Mouse (Mus musculus) left cerebral cortex, postnatal 4 days (tissue): ENCODE measurements around the gene Zfp467. TPM values are rescaled to one million over a fixed set of nuclear protein-coding genes. Genes with fewer than 3 reads are reported as not detected.

Experiments
- DNase-seq: peaks from one replicate; pipeline ENCODE4 v3.0.0-alpha.2; 2022
- intact Hi-C: fragments of 180-260 bp; cut with DNase I; formaldehyde crosslinking; loops from one replicate; pipeline ENCODE4 v1.15.1; 2025
- total RNA-seq, 2 experiments: library from RNA; stranded (reverse); gene quantifications; 2 replicates each; pipeline ENCODE4 v1.2.3; 2021

Zfp467 gene
- total RNA-seq, result 10 to 100 TPM; 27.7 to 29.6 TPM

DNA sequence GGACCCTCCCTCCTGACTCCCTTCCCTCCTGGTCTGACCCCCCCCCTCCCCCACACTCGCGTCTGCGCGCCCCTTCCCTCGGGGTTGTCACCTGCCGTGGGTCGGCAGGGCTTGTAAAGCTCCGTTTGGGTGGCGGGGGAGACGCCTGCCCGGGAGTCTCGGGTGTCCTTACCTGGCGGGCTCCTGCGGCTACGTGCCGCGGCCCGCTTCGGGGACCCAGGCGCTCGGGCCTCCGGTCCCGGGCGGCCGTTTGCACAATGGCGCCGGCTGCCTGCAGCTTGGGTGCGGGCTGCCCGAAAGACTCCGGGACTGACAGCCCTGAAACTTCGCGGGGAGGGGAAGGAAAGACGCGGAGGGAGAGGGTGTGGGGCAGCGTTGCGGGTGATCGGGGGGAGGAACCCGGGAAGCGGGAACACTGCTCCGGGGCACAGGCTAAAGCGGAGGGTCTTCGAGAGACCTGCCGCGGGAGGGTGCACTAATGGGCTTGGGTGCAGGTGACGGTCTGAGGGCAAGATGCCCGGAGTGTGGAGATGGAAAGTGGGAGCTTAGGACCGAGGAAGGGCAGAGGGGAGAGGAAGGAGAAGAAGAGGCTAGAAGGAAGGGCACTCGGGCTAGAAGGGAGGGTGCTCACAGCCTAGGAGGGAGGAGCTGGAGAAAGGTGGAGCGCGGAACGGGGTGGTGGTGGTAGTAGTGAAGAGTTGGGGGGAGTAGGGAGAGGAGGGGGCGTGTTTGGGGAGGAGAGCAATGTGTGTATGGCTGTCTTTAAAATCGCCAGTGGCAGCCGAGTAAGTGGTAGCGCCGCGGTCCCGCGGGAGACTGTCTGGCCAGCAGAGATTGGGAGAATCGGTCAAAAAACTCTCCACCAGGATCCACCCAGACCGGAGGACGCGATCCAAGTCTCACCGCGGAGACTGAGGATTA lies at the start of gene Zfp467:
Zfp467 (minus strand) TSS at position 645 of the 921 bp plus-strand sequence.
- intact Hi-C loops, result no loop called here
- peak; percentile 51 for DNase-seq

DNA sequence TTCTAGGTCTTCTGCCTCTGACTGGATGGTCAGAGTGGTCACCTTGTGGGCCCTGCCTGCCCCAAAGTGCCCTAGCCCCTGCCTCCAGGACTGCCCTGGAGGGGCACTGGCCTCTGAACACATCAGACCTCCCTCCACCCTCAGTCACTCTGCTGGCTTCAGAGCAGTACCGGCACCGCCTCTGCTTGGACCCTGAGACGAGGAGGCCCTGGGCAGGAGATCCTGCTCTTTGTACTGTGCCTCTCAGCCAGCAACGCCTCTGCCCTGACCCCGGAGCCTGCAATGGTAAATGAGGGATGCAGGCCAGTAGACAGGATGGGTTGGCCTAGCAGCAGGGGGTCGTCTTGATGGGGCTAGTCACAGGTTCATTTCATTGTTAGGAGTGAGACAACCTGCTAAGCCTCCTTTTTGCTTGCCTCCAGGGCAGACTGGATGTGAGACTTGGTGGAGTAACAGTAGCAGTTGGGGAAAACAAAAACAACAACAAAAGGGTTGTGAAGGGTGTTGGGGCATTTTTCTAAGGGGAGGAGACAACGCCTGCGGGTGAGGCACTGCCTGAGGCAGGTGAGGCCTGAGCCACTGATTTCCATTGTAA lies 47.6 kb upstream of the Zfp467 start:
- no peak for DNase-seq
- intact Hi-C loops, result no loop called here

DNA sequence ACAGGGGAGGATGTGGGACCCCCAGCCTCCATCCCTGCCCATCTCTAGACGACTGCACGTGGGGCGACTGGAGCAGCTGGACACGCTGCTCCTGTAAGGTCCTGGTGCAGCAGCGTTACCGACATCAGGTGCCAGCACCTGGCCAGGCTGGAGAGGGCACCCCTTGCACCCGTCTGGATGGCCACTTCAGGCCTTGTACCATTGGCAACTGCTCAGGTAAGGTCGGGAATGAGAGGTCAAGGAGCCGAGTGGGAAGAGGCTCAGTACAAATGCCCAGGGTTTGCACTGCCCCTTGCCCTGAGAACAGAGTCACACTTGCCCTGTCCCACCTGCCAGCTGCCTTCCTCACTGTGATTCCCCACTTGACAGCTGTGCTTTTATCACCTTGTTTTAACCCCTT lies 45.7 kb upstream of the Zfp467 start:
- intact Hi-C loops, result no loop called here
- no peak for DNase-seq

DNA sequence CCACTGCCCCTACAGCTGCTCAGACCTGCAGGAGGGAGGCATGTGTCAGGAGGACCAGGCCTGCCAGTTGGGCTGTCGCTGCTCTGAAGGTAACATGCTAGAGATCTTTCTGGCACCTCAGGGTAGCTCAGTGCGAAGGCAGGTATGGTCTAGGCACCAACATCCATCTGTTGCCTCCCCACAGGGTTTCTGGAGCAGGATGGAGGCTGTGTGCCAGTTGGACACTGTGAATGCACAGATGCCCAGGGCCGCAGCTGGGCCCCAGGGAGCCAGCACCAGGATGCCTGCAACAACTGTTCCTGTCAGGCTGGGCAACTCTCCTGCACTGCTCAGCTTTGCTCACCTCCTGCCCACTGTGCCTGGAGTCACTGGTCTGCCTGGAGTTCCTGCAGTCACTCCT lies 44.1 kb upstream of the Zfp467 start:
- DNase-seq, result peak; percentile 62
- intact Hi-C loops, result no loop called here

DNA sequence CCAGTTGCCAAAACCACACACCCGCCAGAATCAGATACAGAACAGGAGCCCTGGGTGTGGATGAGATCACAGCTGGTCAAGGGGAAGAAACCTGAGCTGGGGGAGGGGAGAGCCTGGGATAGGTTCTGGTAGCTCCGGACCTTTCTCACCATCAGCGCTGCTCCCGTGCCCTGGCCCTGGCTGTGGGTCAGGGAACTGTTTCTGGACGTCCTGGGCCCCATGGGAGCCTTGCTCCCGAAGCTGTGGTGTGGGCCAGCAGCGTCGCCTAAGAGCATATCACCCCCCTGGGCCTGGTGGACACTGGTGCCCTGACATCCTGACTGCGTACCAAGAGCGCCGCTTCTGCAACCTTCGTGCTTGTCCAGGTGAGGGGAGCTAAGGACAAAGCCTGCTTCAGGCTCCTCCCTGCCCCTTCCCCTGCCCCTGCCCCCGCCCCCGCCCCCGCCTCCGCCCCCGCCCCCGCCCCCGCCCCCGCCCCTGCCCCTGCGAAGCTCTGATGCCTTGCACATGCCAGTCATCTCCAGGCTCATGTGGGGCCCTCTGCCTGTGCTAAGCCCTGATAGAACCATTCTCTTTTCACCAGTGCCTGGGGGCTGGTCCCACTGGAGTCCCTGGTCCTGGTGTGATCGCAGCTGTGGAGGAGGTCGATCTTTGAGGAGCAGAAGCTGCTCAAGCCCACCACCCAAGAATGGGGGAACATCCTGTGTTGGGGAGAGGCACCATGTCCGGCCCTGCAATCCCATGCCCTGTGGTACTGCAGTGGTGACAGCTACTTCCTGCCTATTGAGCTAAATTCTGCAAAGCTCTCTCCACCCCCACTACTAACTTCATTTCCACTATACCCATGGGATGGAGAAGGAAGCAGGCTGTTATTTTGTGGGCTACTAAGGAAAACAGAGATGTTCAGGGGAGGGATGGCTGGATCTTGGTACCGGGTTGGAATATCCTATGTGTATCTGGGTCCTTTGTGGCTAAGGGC lies 42.4 kb upstream of the Zfp467 start:
- DNase-seq, result no peak

DNA sequence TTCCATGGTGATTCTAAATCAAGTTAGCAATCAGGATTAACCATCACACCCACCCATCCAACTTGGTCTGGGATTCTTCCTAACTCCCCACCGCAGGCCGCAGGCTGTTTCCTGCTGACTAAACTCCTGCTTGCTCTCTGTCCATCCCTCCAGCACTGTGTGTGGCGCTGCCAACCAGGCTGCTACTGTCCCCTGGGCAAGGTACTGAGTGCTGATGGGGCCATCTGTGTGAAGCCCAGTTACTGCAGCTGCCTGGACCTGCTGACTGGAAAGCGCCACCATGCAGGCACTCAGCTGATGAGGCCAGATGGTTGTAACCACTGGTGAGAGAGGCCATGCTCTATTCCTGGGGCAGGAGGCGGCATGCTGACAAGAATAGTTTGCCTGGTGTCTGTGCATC lies 36.9 kb upstream of the Zfp467 start:
- peak; percentile 55 for DNase-seq
- intact Hi-C loops, result no loop called here

More for the DNA sequence above, 42.4 kb upstream of the Zfp467 start:
- intact Hi-C loops, result no loop called here

DNA sequence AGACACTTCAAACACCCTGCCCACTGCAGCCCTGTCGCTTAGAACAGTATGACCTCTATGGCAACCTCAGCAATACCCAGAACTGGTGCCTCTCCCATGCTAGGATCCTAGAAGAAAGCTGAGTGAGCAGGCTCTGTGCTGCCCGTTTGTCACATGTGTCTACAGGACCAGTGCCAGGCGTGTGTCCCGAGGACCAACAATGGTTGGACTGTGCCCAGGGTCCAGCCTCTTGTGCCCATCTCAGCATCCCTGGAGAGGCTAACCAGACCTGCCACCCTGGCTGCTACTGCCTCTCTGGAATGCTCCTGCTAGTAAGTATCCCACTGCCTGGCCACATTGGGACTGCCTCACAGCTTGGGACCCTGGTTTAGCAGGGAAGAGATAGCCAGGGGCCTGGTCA lies 32.8 kb upstream of the Zfp467 start:
- intact Hi-C loops, result no loop called here
- DNase-seq, result no peak

- intact Hi-C loops, result no loop called here
- no peak for DNase-seq
These were observed 25.1 kb upstream of the Zfp467 start for GRCm38 (mm10) chr6:48470739-48471138.

- DNase-seq, result no peak
- intact Hi-C loops, result no loop called here
These were observed 21.9 kb upstream of the Zfp467 start for GRCm38 (mm10) chr6:48467490-48467889.

DNA sequence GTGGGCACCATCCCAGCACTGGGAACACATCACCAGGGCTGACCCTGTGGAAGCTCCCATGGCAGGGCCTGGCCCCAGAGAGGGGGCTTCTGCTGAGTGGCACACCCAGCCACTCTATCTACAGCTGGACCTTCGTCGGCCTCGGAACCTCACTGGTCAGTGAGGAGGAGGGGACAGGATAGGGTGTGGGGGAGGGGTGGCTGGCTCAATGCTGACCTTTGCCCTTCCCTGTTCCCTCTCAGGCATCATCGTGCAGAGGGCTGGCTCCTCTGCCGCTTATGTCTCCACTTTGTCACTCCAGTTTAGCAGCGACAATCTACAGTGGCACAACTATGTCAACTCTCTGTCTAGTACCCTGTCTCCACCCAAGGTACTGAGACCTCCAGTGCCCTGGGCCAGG lies 21.1 kb upstream of the Zfp467 start:
- intact Hi-C loops, result no loop called here
- DNase-seq, result no peak

GRCm38 (mm10) chr6:48464966-48465679 lies 19.5 kb upstream of the Zfp467 start:
- intact Hi-C loops, result no loop called here
- no peak for DNase-seq

DNA sequence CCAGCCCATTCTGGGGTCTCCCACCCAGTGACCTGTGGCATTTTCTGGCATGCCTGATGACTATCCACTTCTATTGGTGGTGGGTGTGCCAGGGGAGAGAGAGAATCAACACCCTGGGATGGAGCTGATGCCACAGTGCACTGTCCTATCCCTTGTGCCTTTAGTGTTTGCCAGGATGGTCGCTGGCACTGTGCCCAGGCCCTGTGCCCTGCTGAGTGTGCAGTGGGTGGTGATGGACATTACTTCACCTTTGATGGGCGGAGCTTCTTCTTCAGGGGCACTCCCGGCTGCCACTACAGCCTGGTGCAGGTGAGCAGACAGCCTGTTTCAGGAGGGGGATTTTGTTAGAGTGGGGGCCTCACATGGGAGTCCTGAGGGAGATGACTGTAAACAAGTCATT lies 7.1 kb upstream of the Zfp467 start:
- no peak for DNase-seq
- intact Hi-C loops, result no loop called here

DNA sequence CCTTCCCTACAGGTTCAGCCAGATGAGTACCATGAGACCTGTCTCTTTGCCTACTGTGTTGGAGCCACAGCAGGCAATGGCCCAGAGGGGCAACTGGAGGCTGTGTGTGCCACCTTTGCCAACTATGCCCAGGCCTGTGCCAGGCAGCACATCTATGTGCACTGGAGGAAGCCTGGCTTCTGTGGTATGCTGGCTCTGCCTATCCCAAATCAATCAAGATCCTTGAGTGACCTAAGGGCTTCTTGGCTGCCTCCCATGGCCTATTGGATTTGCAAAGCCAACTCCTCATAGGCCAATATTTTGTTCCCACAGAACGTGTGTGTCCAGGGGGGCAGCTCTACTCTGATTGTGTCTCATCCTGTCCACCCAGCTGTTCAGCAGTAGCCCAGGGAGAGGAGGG lies 6.5 kb upstream of the Zfp467 start:
- no peak for DNase-seq
- intact Hi-C loops, result no loop called here

- DNase-seq, result no peak
- intact Hi-C loops, result no loop called here
These were observed 2.9 kb upstream of the Zfp467 start for GRCm38 (mm10) chr6:48448527-48448926.

DNA sequence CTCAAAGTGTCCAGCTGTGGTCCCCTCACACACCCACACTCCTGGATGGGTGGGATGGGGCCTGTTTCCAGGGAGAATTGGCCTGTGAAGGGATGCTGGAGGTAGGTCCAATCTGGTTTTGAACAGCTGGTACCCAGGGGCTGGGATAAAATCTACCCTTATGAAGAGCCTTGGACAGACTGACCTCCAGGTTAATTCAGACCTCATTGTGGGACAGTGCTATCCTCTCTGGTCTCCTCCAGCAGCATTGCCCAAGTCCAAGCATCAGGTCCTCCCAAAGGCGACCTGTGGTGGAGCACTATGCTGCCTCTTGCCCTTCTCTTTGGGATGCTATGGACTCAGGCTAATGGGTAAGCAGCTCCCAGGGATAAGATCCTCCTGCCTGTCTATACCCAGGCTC lies 2.3 kb upstream of the Zfp467 start, which contains the start of gene Sspo:
Sspo (plus strand) TSS at position 301 of the 400 bp plus-strand sequence.
- intact Hi-C loops, result no loop called here
- DNase-seq, result no peak

- DNase-seq, result no peak
- intact Hi-C loops, result no loop called here
These were observed 1.3 kb upstream of the Zfp467 start for GRCm38 (mm10) chr6:48446896-48447295.

DNA sequence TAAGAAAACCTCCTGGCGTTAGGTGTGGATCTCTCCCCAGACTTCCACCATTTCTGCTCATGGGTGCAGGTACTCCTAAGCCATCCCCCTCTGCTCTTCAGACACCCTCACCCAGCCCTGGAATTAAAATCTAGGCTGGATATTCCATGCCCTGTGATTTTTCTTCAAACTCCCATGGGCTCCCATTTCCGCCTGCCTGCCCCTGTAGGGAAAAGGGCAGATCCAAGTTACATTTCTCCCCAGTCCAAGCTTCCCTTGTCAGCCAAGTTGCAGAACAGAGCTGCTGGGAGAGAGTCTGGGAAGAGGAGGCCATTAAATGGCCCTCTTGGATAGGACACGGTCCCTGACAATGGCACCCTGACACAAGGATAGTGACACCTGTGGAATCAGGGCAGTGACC lies 631 bp upstream of the Zfp467 start:
- no peak for DNase-seq
- intact Hi-C loops, result no loop called here

DNA sequence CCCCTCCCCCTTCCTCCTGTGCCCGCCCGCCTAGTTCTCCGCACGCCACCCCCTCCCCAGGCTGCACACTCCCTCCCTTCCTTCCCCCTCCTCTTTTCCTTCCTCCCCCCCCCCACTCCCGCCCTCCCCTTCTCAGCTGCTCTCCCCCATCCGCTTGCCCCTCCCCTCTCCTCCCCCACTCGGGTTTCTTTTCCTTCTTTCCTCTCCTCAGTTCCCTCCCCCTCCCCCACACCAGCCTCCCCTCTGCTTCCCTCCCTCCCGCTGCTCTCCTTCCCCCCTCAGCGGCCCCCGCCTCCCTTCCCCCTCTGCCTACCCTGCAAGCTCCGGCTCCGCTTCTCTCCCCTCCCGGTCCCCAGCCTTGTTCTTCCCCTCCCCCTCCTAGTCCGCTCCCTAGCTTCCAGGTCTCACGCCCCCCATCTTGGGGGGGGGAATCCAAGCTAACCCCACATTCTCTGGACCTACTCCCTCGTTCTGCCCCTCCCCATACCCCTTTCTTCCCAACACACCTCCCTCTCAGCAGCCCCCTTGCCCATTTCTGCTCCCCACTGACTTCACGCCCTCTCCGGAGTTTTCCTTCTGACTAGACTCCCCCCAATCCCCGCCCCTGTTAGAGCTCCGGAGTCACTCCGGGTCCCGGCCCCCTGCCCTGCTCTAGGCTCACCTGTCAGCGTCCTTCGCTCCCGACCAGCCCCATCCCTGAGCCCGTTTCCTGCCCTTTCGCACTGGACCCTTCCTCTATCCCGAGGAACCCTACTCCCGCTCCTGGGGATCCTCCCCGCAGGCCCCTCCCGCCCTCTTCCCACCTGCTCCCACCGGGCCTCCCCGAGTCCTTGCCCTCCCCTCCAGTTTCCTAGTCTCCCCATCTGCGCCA lies 1.1 kb downstream of the Zfp467 start:
- intact Hi-C loops, result no loop called here
- DNase-seq, result peak; percentile 93

DNA sequence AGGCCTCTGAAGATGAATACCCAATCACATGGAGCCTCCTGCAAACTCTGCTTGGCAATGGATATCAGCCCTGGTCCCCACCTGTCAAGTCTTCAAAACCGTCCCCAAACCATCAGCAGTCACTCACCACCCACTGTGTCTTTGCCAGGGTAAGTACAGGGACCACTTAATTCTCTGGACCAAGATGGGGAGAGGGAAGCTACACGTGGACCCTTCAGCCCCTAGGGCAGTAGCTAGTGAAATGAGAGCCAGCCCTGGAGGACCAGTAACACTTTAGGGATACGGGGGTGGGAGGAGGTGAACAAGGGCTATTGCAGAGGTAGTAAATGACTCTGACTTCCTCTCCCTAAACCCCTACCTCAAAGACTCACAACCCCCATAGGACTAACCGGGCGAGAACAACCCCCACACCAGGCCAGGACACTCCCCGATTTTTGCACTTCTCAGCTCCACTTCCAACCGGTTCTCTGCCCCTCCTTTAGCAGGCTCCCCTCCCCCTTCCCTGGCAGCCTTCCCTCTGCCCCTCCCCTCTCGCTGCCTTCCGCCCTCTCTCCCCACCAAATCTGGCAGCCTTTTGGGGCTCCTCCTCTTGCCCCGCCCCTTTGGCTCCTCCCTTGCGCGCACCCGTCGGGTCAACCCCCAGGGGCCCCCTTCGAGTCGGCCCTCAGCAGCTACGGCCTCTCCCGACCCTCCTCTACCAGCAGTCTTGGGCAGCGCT lies 1.9 kb downstream of the Zfp467 start:
- intact Hi-C loops, result no loop called here
- DNase-seq, result peak; percentile 98
